Mouse (Mus musculus) bone marrow macrophage, adult 2 months (primary cell): ENCODE data around the gene Fam160b1.

Source experiments
- CTCF ChIP-seq: IDR thresholded peaks from 2 replicates; pipeline ENCODE4 v1.5.1; 2012; ENCODE audit warnings: low read depth, mild to moderate bottlenecking, low read length, moderate library complexity
- POLR2A ChIP-seq: IDR thresholded peaks from 2 replicates; pipeline ENCODE4 v1.6.1; 2012; ENCODE audit warnings: mild to moderate bottlenecking, low read depth, low read length, borderline replicate concordance

DNA sequence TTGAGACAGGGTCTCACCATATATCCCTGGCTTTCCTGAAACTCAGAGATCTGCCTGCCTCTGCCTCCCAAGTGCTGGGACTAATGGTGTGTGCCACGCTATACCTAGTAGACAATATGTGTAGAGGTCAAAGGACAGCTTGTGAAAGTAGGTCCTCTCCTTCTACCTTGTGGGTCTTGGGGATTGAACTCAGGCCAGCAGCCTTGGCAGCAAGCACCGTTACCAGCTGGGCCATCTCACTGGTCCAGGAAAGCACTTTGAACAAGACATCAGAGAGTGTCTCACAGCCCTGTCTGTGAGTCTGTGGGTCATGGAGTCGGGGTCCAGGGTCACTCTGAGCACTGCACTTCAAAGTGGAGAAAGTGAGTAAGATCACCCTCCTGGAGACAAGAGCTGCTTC is 68.2 kb downstream of the Fam160b1 start:
- TF ChIP-seq POLR2A (no peak), CTCF (no peak)
